Mouse (Mus musculus) cerebellum, adult 2 months (tissue): ENCODE data around the gene Hmgn1. TPM values are rescaled to one million over a fixed set of nuclear protein-coding genes. Genes with fewer than 3 reads are reported as not detected.

Experiments
- DNase-seq, 2 experiments: peaks; one replicate each; pipeline ENCODE4 v3.0.0; 2021
- H3K27ac ChIP-seq: fragments of 200-500 bp; 2 replicates; pipeline ENCODE4 v1.5.1; 2012; ENCODE audit warnings: low read length, control low read depth, inconsistent platforms; ENCODE audit not compliant: insufficient read depth
- H3K27me3 ChIP-seq: fragments of 200-500 bp; 2 replicates; pipeline ENCODE4 v1.6.1; 2012; ENCODE audit warnings: inconsistent platforms, mild to moderate bottlenecking, low read length, moderate library complexity; ENCODE audit not compliant: control insufficient read depth, insufficient read depth
- H3K4me1 ChIP-seq: fragments of 200-500 bp; 2 replicates; pipeline ENCODE4 v1.6.1; 2011; ENCODE audit warnings: low read length; ENCODE audit not compliant: control insufficient read depth, insufficient read depth
- H3K4me3 ChIP-seq: fragments of 200-500 bp; replicated peaks from 2 replicates; pipeline ENCODE3; 2011; ENCODE audit warnings: mild to moderate bottlenecking, low read depth, low read length, control low read depth; ENCODE audit not compliant: insufficient read depth
- CTCF ChIP-seq: fragments of 200-500 bp; IDR thresholded peaks from 2 replicates; pipeline ENCODE4 v1.5.1; 2011; ENCODE audit warnings: low read depth, mild to moderate bottlenecking, control low read depth, low read length, moderate library complexity, borderline replicate concordance; ENCODE audit not compliant: insufficient read depth
- POLR2A ChIP-seq: fragments of 200-500 bp; IDR thresholded peaks from 2 replicates; pipeline ENCODE4 v1.6.1; 2011; ENCODE audit warnings: low read length, control low read depth, borderline replicate concordance; ENCODE audit not compliant: insufficient read depth
- WGBS: fragments of 180-500 bp; shearing (Covaris S2); methylation state at CpG from one replicate; pipeline ENCODE4 v1.1.7; 2018; 5-methylcytosine and 5-hydroxymethylcytosine counted together
- polyA plus RNA-seq: library from polyadenylated mRNA; depleted of rRNA; stranded (reverse); fragments of >200 nt; gene quantifications from 2 replicates; pipeline ENCODE4 v1.2.3, GENCODE M21; 2012

Gene Hmgn1
- polyA plus RNA-seq, 1 experiment: 76.0 TPM

- H3K27ac ChIP-seq: peak overlapping the region; percentile 66
- TF ChIP-seq POLR2A (no peak), CTCF (0 out of 2 replicates have a peak, but pooled peaks have one; percentile 15)
- no peaks in the 10 kb centered on the region for H3K27me3 ChIP-seq
- peak overlapping the region; percentile 27 for H3K4me3 ChIP-seq
- peak; percentile 62 to 74 for DNase-seq
- H3K4me1 ChIP-seq: peaks cover 34% of the 10 kb centered on the region
- 18% methylated on average over 67 of the region's 67 CpGs for WGBS
Observed at GRCm38 (mm10) chr16:96159091-96159731, 31.7 kb upstream of the Hmgn1 start.

DNA sequence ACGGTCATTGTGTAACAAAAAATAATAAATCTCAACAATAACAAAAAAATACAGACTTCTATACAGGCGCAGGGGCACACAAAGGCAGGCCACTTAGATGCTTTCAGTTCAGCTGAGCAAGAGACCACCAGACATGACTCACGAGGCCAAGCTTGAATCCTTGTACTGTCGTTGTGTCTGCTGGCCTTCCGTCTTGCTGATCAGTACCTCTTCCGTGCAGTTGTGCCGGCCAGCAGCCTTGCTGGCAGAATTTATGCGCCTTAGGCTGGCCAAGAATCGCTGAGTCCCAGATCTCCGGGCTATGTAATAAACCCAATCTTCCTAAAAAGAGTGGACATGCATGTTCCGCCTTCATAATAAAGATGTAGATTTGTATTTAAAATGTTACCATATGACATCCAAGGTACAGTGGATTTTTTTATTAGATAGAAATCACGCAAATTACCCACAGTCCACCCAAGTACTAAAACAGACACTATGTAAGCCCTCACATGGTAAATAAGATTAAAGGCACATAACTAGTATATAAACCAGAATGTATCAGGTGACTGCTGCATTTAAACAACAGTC lies 31.1 kb upstream of the Hmgn1 start:
- 67% methylated on average over 12 of the region's 12 CpGs for WGBS
- Histone ChIP-seq H3K27me3 (no peaks in the 10 kb centered on the region), H3K27ac (no peak overlapping the region), H3K4me1 (peaks cover 34% of the 10 kb centered on the region), H3K4me3 (no peak overlapping the region)
- no peak for DNase-seq
- TF ChIP-seq POLR2A (no peak), CTCF (no peak)

DNA sequence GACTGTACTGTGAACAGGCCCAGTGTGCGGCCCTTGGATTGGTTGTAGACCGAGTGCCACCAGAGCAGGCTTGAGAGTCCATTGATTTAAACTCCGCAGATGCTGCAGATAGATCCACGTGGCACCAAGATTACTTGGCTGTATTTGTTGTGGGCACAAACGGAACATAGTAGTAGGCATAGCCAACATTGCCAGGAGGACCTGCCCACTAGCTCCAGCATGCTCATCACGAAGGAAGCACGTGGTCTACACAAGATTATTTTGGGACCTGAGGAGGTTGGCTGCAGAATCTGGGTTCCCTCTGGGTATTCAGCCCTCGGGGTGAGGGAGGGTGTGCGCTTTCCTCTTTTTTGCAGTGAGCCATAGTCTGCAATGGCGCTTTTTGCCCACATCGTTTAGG lies 29.6 kb upstream of the Hmgn1 start:
- TF ChIP-seq CTCF: no peak
- TF ChIP-seq POLR2A: no peak
- no peak for DNase-seq
- no peaks in the 10 kb centered on the region for H3K27me3 ChIP-seq
- H3K27ac ChIP-seq: no peak overlapping the region
- H3K4me3 ChIP-seq: no peak overlapping the region
- H3K4me1 ChIP-seq: peaks cover 27% of the 10 kb centered on the region
- WGBS: 53% methylated on average over 11 of the region's 11 CpGs

DNA sequence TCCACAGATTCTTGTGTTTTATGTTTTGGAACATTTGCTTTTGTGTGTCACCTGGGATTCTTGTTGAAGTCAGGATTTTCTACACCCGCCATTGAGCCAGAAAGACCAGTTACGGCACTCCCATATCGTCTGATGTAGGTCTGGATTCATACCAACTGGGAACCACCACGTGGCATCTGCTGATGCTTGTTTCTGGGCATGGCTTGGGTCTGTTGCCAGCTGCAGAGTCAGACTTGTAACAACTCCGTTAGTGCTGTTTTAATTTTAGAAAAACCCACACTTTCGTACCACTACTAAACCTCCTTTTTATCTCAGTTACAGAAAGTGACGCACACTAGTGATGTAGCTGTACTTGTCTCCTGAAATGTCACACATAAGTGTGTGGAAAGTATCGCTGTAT lies 28.5 kb upstream of the Hmgn1 start:
- Histone ChIP-seq H3K27ac (no peak overlapping the region), H3K4me3 (no peak overlapping the region), H3K27me3 (no peaks in the 10 kb centered on the region), H3K4me1 (peaks cover 27% of the 10 kb centered on the region)
- TF ChIP-seq CTCF (no peak), POLR2A (no peak)
- no peak for DNase-seq
- 48% methylated on average over 8 of the region's 8 CpGs for whole genome bisulfite sequencing

GRCm38 (mm10) chr16:96154476-96154875 lies 26.9 kb upstream of the Hmgn1 start:
- H3K27me3 ChIP-seq: no peaks in the 10 kb centered on the region
- no peak overlapping the region for H3K4me3 ChIP-seq
- TF ChIP-seq CTCF: no peak
- no peak overlapping the region for H3K27ac ChIP-seq
- no peak for DNase-seq
- peaks cover 24% of the 10 kb centered on the region for H3K4me1 ChIP-seq
- 96% methylated on average over 2 of the region's 2 CpGs for WGBS

- Histone ChIP-seq H3K27me3 (no peaks in the 10 kb centered on the region), H3K4me3 (peak overlapping the region; percentile 69), H3K27ac (0 out of 2 replicates have a peak overlapping the region, but pooled peaks have one; percentile 39), H3K4me1 (peaks cover 12% of the 10 kb centered on the region; the same call in 1 of the 2 replicates)
- peak; percentile 84 to 85 for DNase-seq
- TF ChIP-seq POLR2A: 0 out of 2 replicates have a peak, but pooled peaks have one; percentile 28
- TF ChIP-seq CTCF: peak; percentile 91
- 2% methylated on average over 9 of the region's 9 CpGs for WGBS
Observed at GRCm38 (mm10) chr16:96151551-96151950, 24.0 kb upstream of the Hmgn1 start.

- 12% methylated on average over 4 of the region's 4 CpGs for WGBS
- peaks cover 10% of the 10 kb centered on the region; the same call in 1 of the 2 replicates for H3K4me1 ChIP-seq
- peak; percentile 48 to 71 for DNase-seq
Observed at GRCm38 (mm10) chr16:96150995-96151394, 23.5 kb upstream of the Hmgn1 start.

DNA sequence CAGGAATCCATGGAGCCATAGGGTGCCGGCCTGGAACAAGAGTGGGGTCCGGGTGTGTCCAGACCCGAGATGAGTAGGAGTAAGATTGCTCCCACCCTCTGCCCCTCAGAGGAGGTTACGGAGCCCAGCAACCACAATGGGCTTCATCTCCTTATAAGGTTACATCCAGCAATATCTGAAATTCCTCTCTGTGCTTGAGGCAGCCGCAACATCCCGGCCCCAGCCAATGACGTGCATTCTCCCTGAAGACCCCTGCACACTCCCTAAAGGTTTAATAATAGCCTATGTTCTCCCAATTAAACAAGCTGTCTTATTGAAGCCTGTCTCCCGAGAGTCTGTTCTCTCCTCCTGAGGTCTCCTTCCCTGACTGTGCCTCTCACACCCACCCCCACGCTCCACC lies 21.8 kb upstream of the Hmgn1 start:
- H3K4me3 ChIP-seq: no peak overlapping the region
- H3K27me3 ChIP-seq: no peaks in the 10 kb centered on the region
- H3K4me1 ChIP-seq: peaks cover 9% of the 10 kb centered on the region; the same call in 1 of the 2 replicates
- DNase-seq: no peak
- TF ChIP-seq CTCF (no peak), POLR2A (no peak)
- H3K27ac ChIP-seq: no peak overlapping the region
- WGBS: 77% methylated on average over 9 of the region's 9 CpGs

More at GRCm38 (mm10) chr16:96150995-96151394, 23.5 kb upstream of the Hmgn1 start:
- no peaks in the 10 kb centered on the region for H3K27me3 ChIP-seq
- H3K4me3 ChIP-seq: no peak overlapping the region
- TF ChIP-seq CTCF (no peak), POLR2A (no peak)
- 0 out of 2 replicates have a peak overlapping the region, but pooled peaks have one; percentile 43 for H3K27ac ChIP-seq
